Mouse (Mus musculus) kidney, embryonic 14.5 days (tissue): ENCODE results near the gene Resf1. TPM values are rescaled to one million over a fixed set of nuclear protein-coding genes. Genes with fewer than 3 reads are reported as not detected.
"Not testable (repeated sequence)": the region's sequence is repeated elsewhere in the genome, so short reads cannot be mapped to it uniquely, and the experiment has no call there.

Experiments
- ATAC-seq: fragments of 200-750 bp; cut with Nextera tagmentation; 2 replicates; pipeline ENCODE4 v1.8.0; 2017; ENCODE audit warnings: moderate number of reproducible peaks, mild to moderate bottlenecking, moderate TSS enrichment, moderate library complexity; ENCODE audit not compliant: low FRiP score, low TSS enrichment
- H3K27ac ChIP-seq: fragments of 300-500 bp; sonication (generic); 2 replicates; pipeline ENCODE4 v1.5.1; 2014; ENCODE audit warnings: low read depth, mild to moderate bottlenecking, low read length, moderate library complexity, mixed read lengths
- H3K27me3 ChIP-seq: fragments of 300-500 bp; sonication (generic); 2 replicates; pipeline ENCODE4 v1.6.1; 2014; ENCODE audit warnings: mild to moderate bottlenecking, low read length; ENCODE audit not compliant: control insufficient read depth, insufficient read depth
- H3K36me3 ChIP-seq: fragments of 300-500 bp; sonication (generic); 2 replicates; pipeline ENCODE4 v1.6.1; 2014; ENCODE audit warnings: low read length, mixed read lengths; ENCODE audit not compliant: control insufficient read depth, insufficient read depth
- H3K4me1 ChIP-seq: fragments of 300-500 bp; sonication (generic); 2 replicates; pipeline ENCODE4 v1.6.1; 2014; ENCODE audit warnings: low read length, mixed read lengths; ENCODE audit not compliant: control insufficient read depth, insufficient read depth
- H3K4me2 ChIP-seq: fragments of 300-500 bp; sonication (generic); replicated peaks from 2 replicates; pipeline ENCODE4 v1.6.1; 2014; ENCODE audit warnings: low read depth, mild to moderate bottlenecking, low read length
- H3K4me3 ChIP-seq: fragments of 300-500 bp; sonication (generic); 2 replicates; pipeline ENCODE4 v1.5.1; 2014; ENCODE audit warnings: mild to moderate bottlenecking, low read length
- H3K9ac ChIP-seq: fragments of 300-500 bp; sonication (generic); 2 replicates; pipeline ENCODE4 v1.6.1; 2014; ENCODE audit warnings: low read depth, mild to moderate bottlenecking, low read length, moderate library complexity
- H3K9me3 ChIP-seq: fragments of 300-500 bp; sonication (generic); 2 replicates; pipeline ENCODE4 v1.6.1; 2016; ENCODE audit warnings: low read length; ENCODE audit not compliant: control insufficient read depth
- WGBS: fragments of 180-500 bp; shearing (Covaris S2); extraction: QIAGEN DNeasy Blood & Tissue Kit; methylation state at CpG from one replicate; pipeline ENCODE4 v1.1.7; 2014; 5-methylcytosine and 5-hydroxymethylcytosine counted together
- polyA plus RNA-seq: library from polyadenylated mRNA; unstranded; fragments of >200 nt; fragmentation: Nextera tagmentation; extraction: Ambion mirVana; gene quantifications from 2 replicates; pipeline ENCODE4 v1.2.1, GENCODE M21; 2014

Resf1 gene
- polyA plus RNA-seq = 56.0 and 69.5 TPM in 2 replicates

DNA sequence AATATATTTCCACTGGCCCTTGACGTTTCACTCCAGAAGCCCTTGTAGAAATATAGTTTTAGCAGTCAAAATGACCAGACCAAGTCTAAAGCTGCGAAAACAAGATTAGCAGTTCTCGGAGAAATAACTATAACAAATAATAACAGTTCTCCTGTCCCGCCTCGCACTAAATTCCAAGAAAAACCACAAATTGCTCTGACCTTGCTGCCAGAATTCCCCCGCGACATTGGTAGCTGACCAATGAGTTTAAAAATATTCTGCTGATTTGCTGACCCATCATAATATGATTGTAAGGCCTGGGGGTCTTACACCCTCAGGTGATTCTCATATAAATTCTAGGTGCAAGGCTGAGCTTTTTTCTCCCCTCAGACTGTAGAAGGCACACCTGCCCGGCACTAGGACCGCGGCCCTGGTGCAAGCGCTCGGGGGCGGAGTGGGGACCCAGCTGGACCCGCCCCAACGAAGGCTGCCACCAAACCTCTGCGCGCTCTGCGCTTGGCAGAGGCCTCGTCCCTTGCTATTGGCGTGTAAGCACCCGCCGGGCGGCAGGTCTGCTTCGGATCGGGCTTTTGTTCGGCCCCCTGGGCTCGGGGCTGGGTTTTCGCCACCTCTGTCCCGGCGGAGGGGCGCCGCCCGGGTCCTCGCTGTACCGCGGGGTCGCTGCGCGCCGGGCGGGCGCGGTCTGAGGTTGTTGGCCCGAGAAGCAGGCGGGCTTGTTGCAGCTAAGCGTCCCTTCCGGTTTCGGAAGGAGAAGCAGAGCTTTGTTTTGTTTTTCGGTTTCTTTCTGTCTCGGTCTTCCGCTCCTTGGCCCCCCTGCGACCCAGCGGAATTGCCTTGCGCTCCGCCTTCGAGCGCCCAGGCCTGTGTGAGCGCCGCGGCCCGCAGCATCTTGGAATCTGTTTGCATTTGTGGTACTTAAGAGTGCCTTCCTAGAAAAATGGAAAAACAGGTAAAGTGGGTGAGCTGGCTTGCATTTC, at the start of gene Resf1:
Resf1 (plus strand) TSS at position 459 of the 977 bp plus-strand sequence.
- H3K4me3 ChIP-seq = peak within 1 kb of the TSS; percentile 77
- H3K36me3 ChIP-seq = peaks cover 6% of the 10 kb centered on the region; the same call in 1 of the 2 replicates
- H3K4me2 ChIP-seq = peak within 1 kb of the TSS; percentile 60
- H3K9me3 ChIP-seq = peaks cover 10% of the 10 kb centered on the region
- peaks cover 8% of the 10 kb centered on the region; the same call in 1 of the 2 replicates for H3K4me1 ChIP-seq
- ATAC-seq = peak; percentile 100
- H3K9ac ChIP-seq = peak within 1 kb of the TSS; percentile 92
- 5% methylated on average over 61 of the region's 61 CpGs for WGBS
- no peaks in the 10 kb centered on the region for H3K27me3 ChIP-seq
- peak within 1 kb of the TSS; percentile 99 for H3K27ac ChIP-seq

DNA sequence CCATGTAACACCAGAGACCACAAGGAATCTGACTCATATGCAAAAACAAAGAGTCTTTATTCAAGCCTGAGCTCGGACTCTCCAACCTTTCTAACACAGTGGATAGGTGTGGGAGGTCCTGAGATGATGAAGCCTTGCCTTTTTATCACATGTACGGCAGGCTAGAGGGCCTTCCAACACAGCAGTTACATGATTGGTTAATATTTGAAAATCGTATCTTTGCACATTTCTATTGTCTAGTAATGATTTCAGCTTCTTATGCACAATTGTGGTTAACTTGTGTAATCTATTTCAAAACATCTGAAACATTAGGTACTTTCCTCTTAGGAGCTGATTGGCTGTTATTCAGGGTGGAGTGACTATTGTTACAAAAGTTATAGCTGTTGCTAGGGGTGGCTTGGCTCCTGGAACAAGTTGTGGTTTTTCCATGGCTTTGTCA, 48.4 kb upstream of the Resf1 start:
- Histone ChIP-seq H3K4me3 (no peak overlapping the region), H3K9me3 (peaks cover 5% of the 10 kb centered on the region; the same call in 1 of the 2 replicates), H3K4me2 (no peak overlapping the region), H3K4me1 (no peaks in the 10 kb centered on the region), H3K9ac (no peak overlapping the region), H3K27ac (no peak overlapping the region), H3K36me3 (no peaks in the 10 kb centered on the region), H3K27me3 (no peaks in the 10 kb centered on the region)
- no peak for ATAC-seq
- WGBS = 81% methylated on average over 3 of the region's 3 CpGs

DNA sequence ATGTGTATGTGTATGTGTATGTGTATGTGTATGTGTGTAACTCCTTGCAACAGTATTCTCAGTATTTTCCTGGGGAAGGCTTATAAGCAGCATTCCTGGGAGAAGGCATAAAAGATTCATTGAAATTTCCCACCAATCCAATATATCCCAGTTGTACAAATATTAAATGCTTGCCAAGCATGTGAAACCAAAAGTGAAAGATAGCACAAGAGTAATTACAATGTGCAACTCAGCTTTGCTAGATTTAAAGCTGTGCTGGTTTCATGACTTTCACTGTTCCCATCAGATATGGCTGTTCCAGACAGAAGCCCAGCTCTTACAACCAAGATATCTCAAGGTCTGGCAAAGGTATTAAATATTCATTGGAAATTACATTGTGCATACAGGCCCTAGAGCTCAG, 41.3 kb upstream of the Resf1 start:
- no peaks in the 10 kb centered on the region for H3K9me3 ChIP-seq
- ATAC-seq = no peak
- no peak overlapping the region for H3K27ac ChIP-seq
- H3K36me3 ChIP-seq = no peaks in the 10 kb centered on the region
- no peaks in the 10 kb centered on the region for H3K27me3 ChIP-seq
- no peak overlapping the region for H3K9ac ChIP-seq
- H3K4me1 ChIP-seq = no peaks in the 10 kb centered on the region
- H3K4me2 ChIP-seq = no peak overlapping the region
- no peak overlapping the region for H3K4me3 ChIP-seq

DNA sequence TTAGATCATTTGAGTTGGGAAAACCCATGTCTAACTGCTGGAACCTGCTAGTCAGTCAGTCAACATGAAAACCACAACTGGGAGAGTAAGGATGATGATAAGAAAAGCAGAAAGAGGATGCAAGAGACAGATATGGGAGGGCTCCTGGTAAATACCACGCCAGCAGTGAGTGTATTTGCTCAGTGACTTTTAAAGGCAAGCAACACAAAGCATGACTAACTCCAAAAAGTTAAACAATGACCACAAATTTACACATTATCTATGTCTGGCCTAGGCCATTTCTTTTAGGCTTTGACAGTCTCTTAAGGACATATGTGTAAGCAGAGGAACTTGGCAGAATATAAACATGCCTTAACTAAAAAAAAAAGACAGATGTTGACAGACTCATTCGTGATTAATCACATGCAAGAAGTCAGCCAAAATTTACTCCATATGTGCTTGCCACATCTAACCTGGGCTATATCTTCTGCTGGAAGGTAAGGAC, 30.9 kb upstream of the Resf1 start:
- no peak overlapping the region for H3K4me3 ChIP-seq
- ATAC-seq = no peak
- WGBS = 63% methylated on average over 2 of the region's 2 CpGs

DNA sequence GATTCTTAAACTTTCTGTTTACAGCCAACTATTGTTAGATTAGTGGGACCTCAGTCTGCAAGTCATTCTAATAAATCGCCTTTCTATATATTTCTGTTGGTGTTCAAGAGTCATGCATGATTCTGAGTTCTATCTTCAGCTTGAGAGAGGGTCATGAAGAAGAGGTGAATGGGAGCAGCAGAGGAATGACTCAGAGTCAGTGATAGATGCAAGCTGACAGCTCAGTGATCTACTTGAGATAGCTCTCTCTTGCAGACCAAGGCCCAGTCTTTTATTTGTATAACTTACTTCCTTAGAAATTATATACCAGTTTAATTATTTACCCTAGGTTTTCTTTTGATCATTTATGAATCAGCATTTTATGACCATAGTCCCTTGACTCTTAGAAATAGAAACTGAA, 30.3 kb upstream of the Resf1 start:
- Histone ChIP-seq H3K36me3 (no peaks in the 10 kb centered on the region), H3K4me1 (no peaks in the 10 kb centered on the region), H3K4me2 (no peak overlapping the region), H3K27me3 (no peaks in the 10 kb centered on the region), H3K4me3 (no peak overlapping the region), H3K9me3 (peaks cover 22% of the 10 kb centered on the region; the same call in 1 of the 2 replicates), H3K27ac (no peak overlapping the region), H3K9ac (no peak overlapping the region)
- whole genome bisulfite sequencing = 90% methylated on average over 1 of the region's 1 CpGs
- ATAC-seq = no peak

More for the DNA sequence above, 30.9 kb upstream of the Resf1 start:
- Histone ChIP-seq H3K27me3 (no peaks in the 10 kb centered on the region), H3K4me2 (no peak overlapping the region), H3K27ac (no peak overlapping the region), H3K36me3 (no peaks in the 10 kb centered on the region), H3K9ac (no peak overlapping the region), H3K4me1 (no peaks in the 10 kb centered on the region), H3K9me3 (peaks cover 18% of the 10 kb centered on the region; the same call in 1 of the 2 replicates)

DNA sequence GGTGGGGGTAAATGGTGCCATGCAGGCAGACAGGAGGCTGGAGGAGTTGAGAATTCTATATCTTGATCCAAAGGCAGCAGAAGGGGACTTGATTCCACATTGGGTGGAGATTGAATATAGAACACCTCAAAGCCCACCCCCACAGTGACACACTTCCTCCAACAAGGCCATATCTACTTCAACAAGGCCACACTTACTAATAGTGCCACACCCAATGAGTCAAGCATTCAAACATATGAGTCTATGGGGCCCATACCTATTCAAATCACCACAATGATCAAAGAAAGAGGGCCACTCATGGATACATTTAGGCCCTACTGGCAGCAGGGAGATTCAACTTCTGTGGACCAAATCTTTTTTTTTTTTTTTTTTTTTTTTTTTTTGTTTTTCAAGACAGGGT, 28.7 kb upstream of the Resf1 start:
- Histone ChIP-seq H3K9ac (no peak overlapping the region), H3K4me2 (no peak overlapping the region), H3K36me3 (no peaks in the 10 kb centered on the region), H3K27me3 (no peaks in the 10 kb centered on the region), H3K4me3 (no peak overlapping the region), H3K9me3 (peaks cover 22% of the 10 kb centered on the region; the same call in 1 of the 2 replicates), H3K27ac (no peak overlapping the region), H3K4me1 (no peaks in the 10 kb centered on the region)
- ATAC-seq = no peak

DNA sequence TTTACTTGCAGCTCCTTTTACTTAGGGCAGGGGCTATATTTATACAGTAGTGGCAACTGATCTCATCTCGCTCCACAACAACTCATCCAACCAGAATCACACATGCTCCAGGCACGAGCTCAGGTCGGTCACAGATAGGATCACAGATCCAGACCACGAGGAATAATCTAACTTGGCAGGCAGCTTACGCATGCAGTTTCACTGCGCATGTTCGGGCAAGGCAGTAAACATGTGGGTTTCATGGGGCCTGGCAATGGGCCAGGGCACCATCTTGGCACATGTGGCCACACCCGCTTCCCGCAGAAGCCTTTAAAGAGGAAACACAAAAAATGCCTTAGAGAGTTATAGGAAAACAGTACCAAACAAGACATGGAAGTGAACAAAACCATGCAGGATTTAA, 21.0 kb upstream of the Resf1 start:
- not testable (repeated sequence) for H3K4me2 ChIP-seq, H3K27me3 ChIP-seq, H3K4me1 ChIP-seq, H3K9me3 ChIP-seq, H3K4me3 ChIP-seq, H3K9ac ChIP-seq, H3K36me3 ChIP-seq, ATAC-seq, H3K27ac ChIP-seq
- WGBS = 92% methylated on average over 9 of the region's 9 CpGs

DNA sequence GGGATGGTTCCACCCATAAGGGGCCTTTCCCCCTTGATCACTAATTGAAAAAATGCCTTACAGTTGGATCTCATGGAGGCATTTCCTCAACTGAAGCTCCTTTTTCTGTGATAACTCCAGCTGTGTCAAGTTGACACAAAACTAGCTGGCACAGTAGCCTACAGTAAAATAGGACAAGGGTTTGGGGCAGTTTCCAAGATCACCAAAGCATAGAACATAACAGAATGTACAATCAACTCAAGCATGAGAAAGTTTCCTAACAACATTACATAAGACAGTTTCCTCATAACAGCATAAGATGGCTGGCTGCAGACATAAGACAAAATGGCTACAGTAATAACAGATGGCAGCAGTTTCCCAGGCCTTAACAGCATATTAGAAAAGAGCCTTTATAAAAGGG, 6.0 kb upstream of the Resf1 start:
- not testable (repeated sequence) for H3K27ac ChIP-seq, ATAC-seq, H3K36me3 ChIP-seq, H3K9me3 ChIP-seq, H3K4me1 ChIP-seq, H3K4me3 ChIP-seq, H3K9ac ChIP-seq, H3K4me2 ChIP-seq, H3K27me3 ChIP-seq

DNA sequence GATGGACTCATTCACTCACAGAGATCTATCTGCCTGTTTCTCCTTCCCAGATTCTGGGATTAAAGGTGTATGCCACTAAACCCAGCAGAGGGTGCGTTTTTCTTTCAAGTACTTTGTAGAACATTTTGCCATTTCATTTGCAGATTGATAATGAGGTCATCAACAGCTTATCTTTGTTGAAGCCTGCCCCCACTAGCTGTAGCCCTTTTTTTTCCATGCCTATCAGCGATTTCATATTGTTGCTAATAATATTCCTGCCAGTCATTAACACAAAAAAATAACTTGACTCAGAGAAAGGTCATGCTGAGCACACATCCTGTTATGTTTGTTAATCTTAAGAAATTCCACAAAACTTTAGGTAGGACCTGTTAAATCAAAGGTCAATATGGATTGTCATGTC, 2.1 kb upstream of the Resf1 start:
- no peak for ATAC-seq
- H3K9me3 ChIP-seq = peaks cover 10% of the 10 kb centered on the region
- no peak overlapping the region for H3K4me2 ChIP-seq
- no peak overlapping the region for H3K27ac ChIP-seq
- H3K36me3 ChIP-seq = peaks cover 4% of the 10 kb centered on the region; the same call in 1 of the 2 replicates
- H3K4me1 ChIP-seq = peaks cover 8% of the 10 kb centered on the region; the same call in 1 of the 2 replicates
- no peaks in the 10 kb centered on the region for H3K27me3 ChIP-seq
- WGBS = 83% methylated on average over 2 of the region's 2 CpGs
- H3K4me3 ChIP-seq = no peak overlapping the region
- H3K9ac ChIP-seq = no peak overlapping the region
